Mouse (Mus musculus) intestine, embryonic 15.5 days (tissue): Measurements from ENCODE around the gene Itgb4. TPM values are rescaled to one million over a fixed set of nuclear protein-coding genes. Genes with fewer than 3 reads are reported as not detected.

Experiments
- ATAC-seq: fragments of 200-750 bp; cut with Nextera tagmentation; 2 replicates; pipeline ENCODE4 v1.8.0; 2017; ENCODE audit warnings: moderate TSS enrichment, moderate library complexity
- H3K27ac ChIP-seq: fragments of 300-500 bp; sonication (generic); 2 replicates; pipeline ENCODE4 v1.5.1; 2015; ENCODE audit warnings: mild to moderate bottlenecking, inconsistent platforms
- H3K27me3 ChIP-seq: fragments of 300-500 bp; sonication (generic); replicated peaks from 2 replicates; pipeline ENCODE4 v1.6.1; 2015; ENCODE audit warnings: inconsistent platforms
- H3K36me3 ChIP-seq: fragments of 300-500 bp; sonication (generic); 2 replicates; pipeline ENCODE4 v1.6.1; 2015; ENCODE audit warnings: inconsistent platforms
- H3K4me1 ChIP-seq: fragments of 300-500 bp; sonication (generic); replicated peaks from 2 replicates; pipeline ENCODE4 v1.6.1; 2015; ENCODE audit warnings: inconsistent platforms
- H3K4me2 ChIP-seq: fragments of 300-500 bp; sonication (generic); replicated peaks from 2 replicates; pipeline ENCODE4 v1.6.1; 2015; ENCODE audit warnings: mild to moderate bottlenecking, inconsistent platforms
- H3K4me3 ChIP-seq: fragments of 300-500 bp; sonication (generic); replicated peaks from 2 replicates; pipeline ENCODE4 v1.5.1; 2015; ENCODE audit warnings: inconsistent platforms
- H3K9ac ChIP-seq: fragments of 300-500 bp; sonication (generic); 2 replicates; pipeline ENCODE4 v1.6.1; 2015; ENCODE audit warnings: inconsistent platforms
- H3K9me3 ChIP-seq: fragments of 300-500 bp; sonication (generic); 2 replicates; pipeline ENCODE4 v1.6.1; 2016; ENCODE audit warnings: inconsistent platforms
- WGBS: fragments of 180-500 bp; shearing (Covaris S2); methylation state at CpG from one replicate; pipeline ENCODE4 v1.1.7; 2015; 5-methylcytosine and 5-hydroxymethylcytosine counted together
- polyA plus RNA-seq: library from polyadenylated mRNA; unstranded; fragments of >200 nt; fragmentation: Nextera tagmentation; extraction: Ambion mirVana; gene quantifications from 2 replicates; pipeline ENCODE4 v1.2.1, GENCODE M21; 2015

The Itgb4 gene
- polyA plus RNA-seq, 1 experiment from 2014 or later: 7.9 TPM

DNA sequence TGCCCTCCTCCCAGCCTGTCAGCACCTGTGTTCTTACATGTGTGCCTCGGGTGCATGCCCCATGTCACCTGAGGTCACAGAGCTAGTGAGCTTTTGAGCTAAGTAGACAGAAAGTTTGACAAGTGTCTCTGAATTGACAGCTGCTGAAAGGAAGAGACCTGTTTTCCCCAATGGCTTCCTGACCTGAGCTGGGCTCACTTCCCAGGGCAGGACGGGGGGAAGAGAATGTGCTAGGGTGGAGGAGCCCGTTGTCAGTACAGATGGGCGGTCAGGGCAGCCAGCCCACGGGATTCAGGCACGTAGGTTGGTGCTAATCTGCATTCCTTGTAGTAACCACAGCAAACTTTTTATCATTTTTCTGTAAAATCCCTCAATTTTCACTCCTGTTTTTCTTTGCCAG, 66.1 kb downstream of the Itgb4 start:
- Histone ChIP-seq H3K9ac (no peak overlapping the region), H3K27me3 (no peaks in the 10 kb centered on the region), H3K36me3 (peaks cover 14% of the 10 kb centered on the region; the same call in 1 of the 2 replicates), H3K4me1 (no peaks in the 10 kb centered on the region), H3K4me3 (no peak overlapping the region), H3K4me2 (no peak overlapping the region), H3K27ac (no peak overlapping the region), H3K9me3 (no peaks in the 10 kb centered on the region)
- WGBS: 87% methylated on average over 6 of the region's 6 CpGs
- no peak for ATAC-seq

- Histone ChIP-seq H3K36me3 (peaks cover 18% of the 10 kb centered on the region; the same call in 1 of the 2 replicates), H3K27me3 (no peaks in the 10 kb centered on the region), H3K4me3 (no peak overlapping the region), H3K27ac (no peak overlapping the region), H3K9me3 (no peaks in the 10 kb centered on the region), H3K4me1 (no peaks in the 10 kb centered on the region), H3K4me2 (no peak overlapping the region), H3K9ac (no peak overlapping the region)
- WGBS: 99% methylated on average over 2 of the region's 2 CpGs
- no peak for ATAC-seq
These were observed 67.3 kb downstream of the Itgb4 start for GRCm38 (mm10) chr11:116041833-116042232.

GRCm38 (mm10) chr11:116042372-116043138, 68.0 kb downstream of the Itgb4 start:
- no peak for ATAC-seq
- Histone ChIP-seq H3K4me3 (no peak overlapping the region), H3K27ac (no peak overlapping the region), H3K9me3 (no peaks in the 10 kb centered on the region), H3K9ac (no peak overlapping the region), H3K27me3 (no peaks in the 10 kb centered on the region), H3K4me1 (no peaks in the 10 kb centered on the region), H3K36me3 (peaks cover 20% of the 10 kb centered on the region), H3K4me2 (no peak overlapping the region)
- 83% methylated on average over 5 of the region's 5 CpGs for WGBS

DNA sequence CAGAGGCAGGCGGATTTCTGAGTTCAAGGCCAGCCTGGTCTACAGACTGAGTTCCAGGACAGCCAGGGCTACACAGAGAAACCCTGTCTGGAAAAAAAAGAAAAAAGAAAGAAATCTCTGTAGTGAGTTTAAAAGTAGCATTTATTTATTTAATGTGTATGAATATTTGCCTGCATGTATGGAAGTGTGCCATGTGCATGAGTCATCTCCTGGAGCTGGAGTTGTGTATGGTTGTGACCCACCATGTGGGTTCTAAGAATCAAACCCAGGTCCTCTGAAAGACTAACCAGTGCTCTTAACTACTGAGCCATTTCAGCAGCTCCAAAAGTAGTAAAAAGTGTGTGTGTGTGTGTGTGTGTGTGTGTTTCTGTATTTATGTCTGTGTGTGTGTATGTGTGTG, 68.8 kb downstream of the Itgb4 start:
- no peaks in the 10 kb centered on the region for H3K27me3 ChIP-seq
- H3K4me3 ChIP-seq: no peak overlapping the region
- H3K9ac ChIP-seq: no peak overlapping the region
- no peaks in the 10 kb centered on the region for H3K4me1 ChIP-seq
- no peak overlapping the region for H3K27ac ChIP-seq
- H3K9me3 ChIP-seq: no peaks in the 10 kb centered on the region
- no peak overlapping the region for H3K4me2 ChIP-seq
- no peak for ATAC-seq
- H3K36me3 ChIP-seq: peaks cover 26% of the 10 kb centered on the region
- 100% methylated on average over 1 of the region's 1 CpGs for WGBS

DNA sequence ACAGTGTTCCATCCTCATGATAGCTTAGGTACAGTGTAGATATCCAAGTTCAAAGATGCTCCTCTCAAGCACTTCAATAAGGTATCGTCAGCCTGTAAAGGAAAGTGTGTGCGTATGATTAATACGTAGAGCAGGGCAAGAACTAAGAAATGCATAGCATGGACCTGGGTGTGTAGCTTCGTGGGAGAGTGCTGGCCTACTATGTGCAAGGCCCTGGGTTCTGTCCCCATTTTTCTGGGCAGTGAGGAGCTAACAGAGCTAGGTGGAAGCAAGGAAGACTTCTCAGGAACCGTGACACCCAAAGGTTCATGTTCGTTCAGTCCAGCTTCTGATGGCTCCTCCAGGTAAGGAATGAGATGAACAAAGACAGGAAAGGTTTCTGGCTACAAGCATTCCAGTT, 70.7 kb downstream of the Itgb4 start:
- H3K9me3 ChIP-seq: no peaks in the 10 kb centered on the region
- no peaks in the 10 kb centered on the region for H3K27me3 ChIP-seq
- no peaks in the 10 kb centered on the region for H3K4me1 ChIP-seq
- 97% methylated on average over 6 of the region's 6 CpGs for WGBS
- no peak overlapping the region for H3K27ac ChIP-seq
- no peak overlapping the region for H3K9ac ChIP-seq
- no peak overlapping the region for H3K4me2 ChIP-seq
- no peak for ATAC-seq
- no peak overlapping the region for H3K4me3 ChIP-seq
- H3K36me3 ChIP-seq: peaks cover 43% of the 10 kb centered on the region

DNA sequence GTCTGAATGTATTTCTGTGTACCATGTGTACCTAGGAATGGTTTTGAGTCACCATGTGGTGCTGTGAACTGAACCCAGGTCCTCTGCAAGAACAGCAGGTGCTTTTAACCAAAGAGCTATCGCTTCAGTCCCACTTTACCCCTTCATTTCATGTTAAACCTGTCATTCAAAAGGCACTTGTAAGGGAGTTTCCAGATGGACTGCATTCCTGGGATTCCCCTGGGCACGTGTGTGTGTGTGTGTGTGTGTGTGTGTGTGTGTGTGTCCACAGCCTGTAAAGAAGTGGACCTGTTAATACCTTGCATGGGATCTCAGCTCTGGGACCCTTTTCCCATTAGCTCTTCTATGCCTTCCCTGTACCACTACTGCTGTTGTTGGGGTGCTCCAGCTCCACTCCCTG, 75.1 kb downstream of the Itgb4 start:
- 72% methylated on average over 2 of the region's 2 CpGs for WGBS
- Histone ChIP-seq H3K4me3 (no peak overlapping the region), H3K27me3 (no peaks in the 10 kb centered on the region), H3K9me3 (no peaks in the 10 kb centered on the region), H3K9ac (no peak overlapping the region), H3K27ac (no peak overlapping the region), H3K4me1 (no peaks in the 10 kb centered on the region), H3K36me3 (peaks cover 67% of the 10 kb centered on the region), H3K4me2 (no peak overlapping the region)
- no peak for ATAC-seq

- no peak for ATAC-seq
- H3K9me3 ChIP-seq: no peaks in the 10 kb centered on the region
- no peak overlapping the region for H3K4me3 ChIP-seq
- H3K27me3 ChIP-seq: no peaks in the 10 kb centered on the region
- H3K9ac ChIP-seq: no peak overlapping the region
- no peak overlapping the region for H3K27ac ChIP-seq
- no peak overlapping the region for H3K4me2 ChIP-seq
- H3K4me1 ChIP-seq: no peaks in the 10 kb centered on the region
- WGBS: 89% methylated on average over 4 of the region's 4 CpGs
- H3K36me3 ChIP-seq: peaks cover 72% of the 10 kb centered on the region
These were observed 75.7 kb downstream of the Itgb4 start for GRCm38 (mm10) chr11:116050196-116050595.

GRCm38 (mm10) chr11:116053510-116054229, 79.2 kb downstream of the Itgb4 start:
- Histone ChIP-seq H3K4me2 (no peak overlapping the region), H3K27me3 (no peaks in the 10 kb centered on the region), H3K27ac (no peak overlapping the region), H3K9ac (no peak overlapping the region), H3K9me3 (no peaks in the 10 kb centered on the region), H3K36me3 (peaks cover 87% of the 10 kb centered on the region), H3K4me1 (no peaks in the 10 kb centered on the region), H3K4me3 (no peak overlapping the region)
- ATAC-seq: no peak
- 95% methylated on average over 9 of the region's 9 CpGs for WGBS

DNA sequence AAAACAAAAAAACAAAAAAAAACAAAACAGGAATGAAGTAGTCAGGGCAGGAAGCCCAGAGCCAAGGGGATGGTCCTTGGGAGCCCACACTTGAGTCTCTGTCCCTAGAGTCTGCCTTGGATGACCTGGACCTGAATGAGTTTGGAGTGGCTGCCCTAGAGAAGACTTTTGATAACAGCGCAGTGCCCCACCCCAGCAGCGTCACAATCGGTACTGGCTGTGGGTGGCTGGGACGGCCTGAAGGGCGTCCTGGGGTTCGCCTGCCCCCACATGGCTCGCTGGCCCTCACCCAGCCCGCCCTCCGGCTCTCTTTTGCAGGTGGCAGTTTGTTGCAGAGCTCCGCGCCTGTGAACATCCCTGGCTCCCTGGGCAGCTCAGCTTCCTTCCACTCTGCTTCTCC, 81.4 kb downstream of the Itgb4 start:
- H3K4me2 ChIP-seq: no peak overlapping the region
- no peaks in the 10 kb centered on the region for H3K9me3 ChIP-seq
- H3K27me3 ChIP-seq: no peaks in the 10 kb centered on the region
- no peak overlapping the region for H3K4me3 ChIP-seq
- no peak overlapping the region for H3K27ac ChIP-seq
- 94% methylated on average over 11 of the region's 11 CpGs for WGBS
- no peak overlapping the region for H3K9ac ChIP-seq
- ATAC-seq: no peak
- no peaks in the 10 kb centered on the region for H3K4me1 ChIP-seq
- peaks cover 80% of the 10 kb centered on the region for H3K36me3 ChIP-seq

GRCm38 (mm10) chr11:116057237-116057881, 82.8 kb downstream of the Itgb4 start:
- Histone ChIP-seq H3K4me3 (no peak overlapping the region), H3K4me2 (no peak overlapping the region), H3K9me3 (no peaks in the 10 kb centered on the region), H3K36me3 (peaks cover 69% of the 10 kb centered on the region), H3K27me3 (no peaks in the 10 kb centered on the region), H3K27ac (no peak overlapping the region), H3K4me1 (no peaks in the 10 kb centered on the region), H3K9ac (no peak overlapping the region)
- WGBS: 84% methylated on average over 4 of the region's 4 CpGs
- no peak for ATAC-seq
